In the genomic region with DNA sequence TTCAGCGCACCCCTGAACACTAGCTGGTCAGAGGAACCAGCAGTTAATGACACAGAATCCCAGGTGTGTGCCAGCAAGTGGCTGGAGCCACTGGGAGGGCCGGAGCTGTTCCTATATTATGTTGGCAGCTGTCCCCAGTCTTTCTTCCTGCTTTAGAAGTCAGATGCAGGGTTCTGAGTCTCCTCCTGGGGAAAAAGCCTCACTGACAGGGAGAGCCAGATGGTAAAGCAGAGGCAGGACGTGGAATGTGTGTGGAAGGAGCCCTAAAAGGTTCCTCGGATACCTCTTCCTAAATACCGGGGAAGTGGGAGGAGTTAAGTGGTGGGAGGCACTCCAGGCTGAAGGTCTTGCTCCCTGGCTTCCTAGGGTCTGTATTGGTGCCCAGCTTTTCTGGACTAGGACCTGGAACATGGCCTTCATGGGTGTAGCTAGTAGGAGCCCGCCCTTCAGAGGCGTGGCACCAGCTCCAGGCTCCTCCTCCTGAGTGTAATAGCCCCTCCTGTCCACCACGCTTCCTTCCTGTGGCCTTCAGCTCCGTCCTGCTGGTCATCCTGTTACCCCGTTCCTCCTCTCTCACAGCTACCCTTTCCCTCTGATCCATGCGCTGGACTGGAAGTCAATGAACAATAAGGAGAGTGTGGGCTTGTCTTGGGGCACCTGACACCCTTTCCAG, we compare ENCODE assay signal across 11 mouse cellular contexts. TPM values are rescaled to one million over a fixed set of nuclear protein-coding genes. Genes with fewer than 3 reads are reported as not detected.
DNase-seq lines count a peak whose midpoint lies in the region; ATAC-seq and TF ChIP-seq lines count a peak whose summit lies in the region.
"Had no signal": no experiment of that assay in that cellular context is flagged by ENCODE, and none has a peak within 500 bp of the region (broad histone marks: within the 10 kb centered on the region; RNA-seq: fewer than 3 reads in every experiment).

No protein-coding gene starts in this region.

- H3K9me3 ChIP-seq in kidney, embryonic 16.5 days (ENCODE audit: low read length): no peaks in the 10 kb centered on the region
- no peaks in the 10 kb centered on the region for H3K9me3 ChIP-seq in lung, postnatal 0 days (ENCODE audit: low read length)
- H3K9me3 ChIP-seq in forebrain, postnatal 0 days (ENCODE audit: low read length): no peaks in the 10 kb centered on the region

- peak; percentile 37 for ATAC-seq in kidney, embryonic 16.5 days (ENCODE audit: low FRiP score, low TSS enrichment)
- peak; percentile 72 for ATAC-seq in lung, postnatal 0 days
- no peak for ATAC-seq in forebrain, postnatal 0 days

- 0 out of 2 replicates have a peak overlapping the region, but pooled peaks have one; percentile 37 for H3K9ac ChIP-seq in kidney, embryonic 16.5 days (replicated peaks; ENCODE audit: low read length)
- H3K9ac ChIP-seq in lung, postnatal 0 days (replicated peaks; ENCODE audit: low read depth): no peak overlapping the region
- H3K9ac ChIP-seq in forebrain, postnatal 0 days: no peak overlapping the region

- H3K4me1 ChIP-seq in kidney, embryonic 16.5 days (ENCODE audit: insufficient read depth, low read length): peaks cover 54% of the 10 kb centered on the region
- H3K4me1 ChIP-seq in lung, postnatal 0 days (ENCODE audit: insufficient read depth, low read depth, low read length): peaks cover 28% of the 10 kb centered on the region
- H3K4me1 ChIP-seq in forebrain, postnatal 0 days (ENCODE audit: insufficient read depth): peaks cover 8% of the 10 kb centered on the region

- peak; percentile 41 for TF ChIP-seq CTCF in lung, postnatal 0 days (IDR thresholded peaks at IDR 0.05)
- no peak for TF ChIP-seq CTCF in forebrain, postnatal 0 days (IDR thresholded peaks at IDR 0.05; ENCODE audit: low read depth)

- no peak overlapping the region for H3K4me3 ChIP-seq in kidney, embryonic 16.5 days (ENCODE audit: low read length)
- no peak overlapping the region for H3K4me3 ChIP-seq in lung, postnatal 0 days (ENCODE audit: low read depth, low read length)
- no peak overlapping the region for H3K4me3 ChIP-seq in forebrain, postnatal 0 days (ENCODE audit: low read depth, low read length)

- 40% methylated on average over 11 of the region's 11 CpGs for WGBS in kidney, embryonic 16.5 days
- WGBS in lung, postnatal 0 days: 38% methylated on average over 11 of the region's 11 CpGs
- 67% methylated on average over 11 of the region's 11 CpGs for WGBS in forebrain, postnatal 0 days

- peak; percentile 36 for DNase-seq in embryo, embryonic 10 days (ENCODE audit: low spot score)
- no peak for DNase-seq in embryo, embryonic 11 days
- peak; percentile 39 for DNase-seq in gastrocnemius, postnatal 25 days
- DNase-seq in lung, postnatal 0 days (ENCODE audit: low spot score): peak; percentile 82
- no peak for DNase-seq in spleen, postnatal 14 days (ENCODE audit: low spot score in 2 of 2)
- DNase-seq in spleen, adult 18-20 months: no peak
- no peak for DNase-seq in forebrain, postnatal 0 days

- H3K27ac ChIP-seq in kidney, embryonic 16.5 days (ENCODE audit: low read length): peak overlapping the region; percentile 55
- H3K27ac ChIP-seq in lung, postnatal 0 days (ENCODE audit: low read length): peak overlapping the region; percentile 65
- no peak overlapping the region for H3K27ac ChIP-seq in forebrain, postnatal 0 days (ENCODE audit: low read depth, low read length)

- H3K4me2 ChIP-seq in kidney, embryonic 16.5 days (replicated peaks; ENCODE audit: low read depth, low read length): peak overlapping the region; percentile 27; the same call in 1 of the 2 replicates
- no peak overlapping the region for H3K4me2 ChIP-seq in lung, postnatal 0 days (replicated peaks; ENCODE audit: low read depth, low read length)
- H3K4me2 ChIP-seq in forebrain, postnatal 0 days (ENCODE audit: low read depth): no peak overlapping the region

- TF ChIP-seq EP300 in lung, postnatal 0 days (IDR thresholded peaks at IDR 0.05): no peak

- no peaks in the 10 kb centered on the region for H3K27me3 ChIP-seq in kidney, embryonic 16.5 days (ENCODE audit: insufficient read depth, low read length)
- H3K27me3 ChIP-seq in lung, postnatal 0 days (replicated peaks; ENCODE audit: insufficient read depth, low read length): no peaks in the 10 kb centered on the region
- H3K27me3 ChIP-seq in forebrain, postnatal 0 days (ENCODE audit: insufficient read depth, low read length): no peaks in the 10 kb centered on the region

- H3K36me3 ChIP-seq in kidney, embryonic 16.5 days (ENCODE audit: insufficient read depth, low read length): no peaks in the 10 kb centered on the region
- no peaks in the 10 kb centered on the region for H3K36me3 ChIP-seq in lung, postnatal 0 days (ENCODE audit: insufficient read depth, low read length)
- H3K36me3 ChIP-seq in forebrain, postnatal 0 days (ENCODE audit: insufficient read depth): no peaks in the 10 kb centered on the region

RNA-seq across cellular contexts. Expression of gene Ppp1r13b, which starts 25.3 kb away (rescaled TPM):
- 1 to 10 TPM; 5.3 to 6.1 TPM for total RNA-seq in gastrocnemius, postnatal 25 days (2021)
- polyA plus RNA-seq in kidney, embryonic 16.5 days (2015; fragmentation: Nextera tagmentation; extraction: Ambion mirVana): 7.4 and 14.7 TPM in 2 replicates
- 21.8 and 22.7 TPM in 2 replicates for polyA plus RNA-seq in lung, postnatal 0 days (2015; fragmentation: Nextera tagmentation; extraction: Ambion mirVana)
- total RNA-seq in forebrain, postnatal 0 days (2014; rRNA removed): 47.1 and 53.8 TPM in 2 replicates
- 31.7 and 37.6 TPM in 2 replicates for polyA plus RNA-seq in forebrain, postnatal 0 days (2015; fragmentation: Nextera tagmentation; extraction: Ambion mirVana)

RNA-seq across cellular contexts. Expression of gene Atp5mpl, which starts 33.6 kb away (rescaled TPM):
- 100 to 1,000 TPM; 775 to 816 TPM for total RNA-seq in gastrocnemius, postnatal 25 days (2021)
- 713 and 717 TPM in 2 replicates for polyA plus RNA-seq in kidney, embryonic 16.5 days (2015; fragmentation: Nextera tagmentation; extraction: Ambion mirVana)
- polyA plus RNA-seq in lung, postnatal 0 days (2015; fragmentation: Nextera tagmentation; extraction: Ambion mirVana): 400 and 463 TPM in 2 replicates
- total RNA-seq in forebrain, postnatal 0 days (2014; rRNA removed): 313 and 545 TPM in 2 replicates
- polyA plus RNA-seq in forebrain, postnatal 0 days (2015; fragmentation: Nextera tagmentation; extraction: Ambion mirVana): 765 and 965 TPM in 2 replicates

RNA-seq across cellular contexts. Expression of gene Tdrd9, which starts 38.2 kb away (rescaled TPM):
- under 1 TPM; 0.08 to 0.46 TPM for total RNA-seq in gastrocnemius, postnatal 25 days (2021)
- 0.45 and 0.75 TPM in 2 replicates for polyA plus RNA-seq in kidney, embryonic 16.5 days (2015; fragmentation: Nextera tagmentation; extraction: Ambion mirVana)
- 0.02 and 0.05 TPM in 2 replicates for polyA plus RNA-seq in lung, postnatal 0 days (2015; fragmentation: Nextera tagmentation; extraction: Ambion mirVana)
- 0.29 and 0.54 TPM in 2 replicates for total RNA-seq in forebrain, postnatal 0 days (2014; rRNA removed)
- polyA plus RNA-seq in forebrain, postnatal 0 days (2015; fragmentation: Nextera tagmentation; extraction: Ambion mirVana): 0.23 and 0.35 TPM in 2 replicates

RNA-seq across cellular contexts. Expression of gene Rd3l, which starts 47.9 kb away (rescaled TPM):
- not detected for total RNA-seq in gastrocnemius, postnatal 25 days (2021)
- not detected in 2 replicates for polyA plus RNA-seq in kidney, embryonic 16.5 days (2015; fragmentation: Nextera tagmentation; extraction: Ambion mirVana)
- not detected in 2 replicates for polyA plus RNA-seq in lung, postnatal 0 days (2015; fragmentation: Nextera tagmentation; extraction: Ambion mirVana)
- total RNA-seq in forebrain, postnatal 0 days (2014; rRNA removed): 0.31 and 0.33 TPM in 2 replicates
- 0.30 and 0.94 TPM in 2 replicates for polyA plus RNA-seq in forebrain, postnatal 0 days (2015; fragmentation: Nextera tagmentation; extraction: Ambion mirVana)
- polyA plus RNA-seq: C2C12; large intestine, adult 2 months; testis, adult 2 months had no signal

Comparison
In these comparisons a context has a peak if more than half of its experiments do, and no peak if none do; other contexts are left out.
1. DNase-seq: peak in embryo, embryonic 10 days (single experiment), gastrocnemius, postnatal 25 days (single experiment) and lung, postnatal 0 days (single experiment); none in embryo, embryonic 11 days (single experiment), spleen, postnatal 14 days (0 of 2), spleen, adult 18-20 months (0 of 2) and forebrain, postnatal 0 days (single experiment).